Mouse (Mus musculus) lung, postnatal 0 days (tissue): ENCODE measurements at regions not wholly inside any gene's neighbourhood (a gene's known extent, or its start where the extent isn't known, plus 50 kb on each side); places are given as distances from the start of the nearest gene placed in this dataset.

Experiments
- CTCF ChIP-seq: IDR thresholded peaks from 2 replicates; pipeline ENCODE4 v1.5.1; 2016; ENCODE audit warnings: antibody characterized with exemption, mild to moderate bottlenecking
- EP300 ChIP-seq: IDR thresholded peaks from 2 replicates; pipeline ENCODE4 v1.6.1; 2016; ENCODE audit warnings: antibody characterized with exemption, mild to moderate bottlenecking, control low read depth

GRCm38 (mm10) chr1:72070489-72070888 lies 141.6 kb downstream of the Mreg start:
- TF ChIP-seq CTCF: no peak
- TF ChIP-seq EP300: no peak
